Mouse (Mus musculus): Measurements from ENCODE around the gene P2rx4. TPM values are rescaled to one million over a fixed set of nuclear protein-coding genes. Genes with fewer than 3 reads are reported as not detected.

P2rx4 gene
- polyA plus RNA-seq, 1 experiment: 59.2 TPM

- TF ChIP-seq CTCF (IDR thresholded peaks at IDR 0.05; ENCODE audit: extremely low read depth, insufficient read depth, insufficient read length, insufficient replicate concordance) (no peak), POLR2A (IDR thresholded peaks at IDR 0.05; ENCODE audit: low read depth, low read length) (no peak)
- Histone ChIP-seq H3K4me3 (ENCODE audit: extremely low read depth, insufficient read depth, insufficient read length) (no peak overlapping the region), H3K36me3 (ENCODE audit: control insufficient read depth, insufficient read depth, low read length) (peaks cover 23% of the 10 kb centered on the region), H3K27ac (ENCODE audit: insufficient read depth, low read length) (no peak overlapping the region), H3K27me3 (ENCODE audit: control insufficient read depth, insufficient read depth, low read length) (no peaks in the 10 kb centered on the region), H3K4me1 (ENCODE audit: control insufficient read depth, insufficient read depth, insufficient read length) (no peaks in the 10 kb centered on the region)
- no peak for DNase-seq (ENCODE audit: low read depth in 1 of 2, low spot score in 2 of 2)
- 94% methylated on average over 13 of the region's 13 CpGs for WGBS
Measured at GRCm38 (mm10) chr5:122743880-122744422, 36.6 kb downstream of the P2rx4 start.

GRCm38 (mm10) chr5:122747950-122748349, 40.6 kb downstream of the P2rx4 start:
- Histone ChIP-seq H3K4me3 (ENCODE audit: extremely low read depth, insufficient read depth, insufficient read length) (no peak overlapping the region), H3K27ac (ENCODE audit: insufficient read depth, low read length) (no peak overlapping the region), H3K27me3 (ENCODE audit: control insufficient read depth, insufficient read depth, low read length) (no peaks in the 10 kb centered on the region), H3K4me1 (ENCODE audit: control insufficient read depth, insufficient read depth, insufficient read length) (no peaks in the 10 kb centered on the region), H3K36me3 (ENCODE audit: control insufficient read depth, insufficient read depth, low read length) (peaks cover 14% of the 10 kb centered on the region)
- no peak for DNase-seq (ENCODE audit: low read depth in 1 of 2, low spot score in 2 of 2)
- TF ChIP-seq POLR2A (IDR thresholded peaks at IDR 0.05; ENCODE audit: low read depth, low read length) (no peak), CTCF (IDR thresholded peaks at IDR 0.05; ENCODE audit: extremely low read depth, insufficient read depth, insufficient read length, insufficient replicate concordance) (no peak)
- WGBS: 90% methylated on average over 7 of the region's 7 CpGs

- H3K4me3 ChIP-seq (ENCODE audit: extremely low read depth, insufficient read depth, insufficient read length): no peak overlapping the region
- no peak for DNase-seq (ENCODE audit: low read depth in 1 of 2, low spot score in 2 of 2)
- H3K36me3 ChIP-seq (ENCODE audit: control insufficient read depth, insufficient read depth, low read length): peaks cover 3% of the 10 kb centered on the region; the same call in 1 of the 2 replicates
- 64% methylated on average over 16 of the region's 16 CpGs for WGBS
- TF ChIP-seq POLR2A (IDR thresholded peaks at IDR 0.05; ENCODE audit: low read depth, low read length): no peak
- no peak for TF ChIP-seq CTCF (IDR thresholded peaks at IDR 0.05; ENCODE audit: extremely low read depth, insufficient read depth, insufficient read length, insufficient replicate concordance)
- no peaks in the 10 kb centered on the region for H3K4me1 ChIP-seq (ENCODE audit: control insufficient read depth, insufficient read depth, insufficient read length)
- no peak overlapping the region for H3K27ac ChIP-seq (ENCODE audit: insufficient read depth, low read length)
- H3K27me3 ChIP-seq (ENCODE audit: control insufficient read depth, insufficient read depth, low read length): no peaks in the 10 kb centered on the region
Measured at GRCm38 (mm10) chr5:122754477-122754876, 47.1 kb downstream of the P2rx4 start.

GRCm38 (mm10) chr5:122755620-122756019, 48.3 kb downstream of the P2rx4 start:
- WGBS: 95% methylated on average over 4 of the region's 4 CpGs

GRCm38 (mm10) chr5:122756144-122756543, 48.8 kb downstream of the P2rx4 start:
- peaks cover 3% of the 10 kb centered on the region; the same call in 1 of the 2 replicates for H3K36me3 ChIP-seq (ENCODE audit: control insufficient read depth, insufficient read depth, low read length)
- no peak for TF ChIP-seq POLR2A (IDR thresholded peaks at IDR 0.05; ENCODE audit: low read depth, low read length)
- TF ChIP-seq CTCF (IDR thresholded peaks at IDR 0.05; ENCODE audit: extremely low read depth, insufficient read depth, insufficient read length, insufficient replicate concordance): no peak

More at GRCm38 (mm10) chr5:122755620-122756019, 48.3 kb downstream of the P2rx4 start:
- peaks cover 3% of the 10 kb centered on the region; the same call in 1 of the 2 replicates for H3K36me3 ChIP-seq (ENCODE audit: control insufficient read depth, insufficient read depth, low read length)
- TF ChIP-seq POLR2A (IDR thresholded peaks at IDR 0.05; ENCODE audit: low read depth, low read length) (no peak), CTCF (IDR thresholded peaks at IDR 0.05; ENCODE audit: extremely low read depth, insufficient read depth, insufficient read length, insufficient replicate concordance) (no peak)
- H3K27me3 ChIP-seq (ENCODE audit: control insufficient read depth, insufficient read depth, low read length): no peaks in the 10 kb centered on the region
- H3K4me1 ChIP-seq (ENCODE audit: control insufficient read depth, insufficient read depth, insufficient read length): no peaks in the 10 kb centered on the region
- no peak overlapping the region for H3K27ac ChIP-seq (ENCODE audit: insufficient read depth, low read length)
- no peak for DNase-seq (ENCODE audit: low read depth in 1 of 2, low spot score in 2 of 2)
- no peak overlapping the region for H3K4me3 ChIP-seq (ENCODE audit: extremely low read depth, insufficient read depth, insufficient read length)

GRCm38 (mm10) chr5:122756680-122757079, 49.3 kb downstream of the P2rx4 start:
- H3K36me3 ChIP-seq (ENCODE audit: control insufficient read depth, insufficient read depth, low read length): peaks cover 3% of the 10 kb centered on the region; the same call in 1 of the 2 replicates
- 94% methylated on average over 7 of the region's 7 CpGs for WGBS
- H3K27me3 ChIP-seq (ENCODE audit: control insufficient read depth, insufficient read depth, low read length): no peaks in the 10 kb centered on the region
- H3K4me1 ChIP-seq (ENCODE audit: control insufficient read depth, insufficient read depth, insufficient read length): peaks cover 7% of the 10 kb centered on the region; the same call in 1 of the 2 replicates
- H3K27ac ChIP-seq (ENCODE audit: insufficient read depth, low read length): no peak overlapping the region
- H3K4me3 ChIP-seq (ENCODE audit: extremely low read depth, insufficient read depth, insufficient read length): no peak overlapping the region
- TF ChIP-seq POLR2A (IDR thresholded peaks at IDR 0.05; ENCODE audit: low read depth, low read length) (no peak), CTCF (IDR thresholded peaks at IDR 0.05; ENCODE audit: extremely low read depth, insufficient read depth, insufficient read length, insufficient replicate concordance) (no peak)
- DNase-seq (ENCODE audit: low read depth in 1 of 2, low spot score in 2 of 2): no peak

More at GRCm38 (mm10) chr5:122756144-122756543, 48.8 kb downstream of the P2rx4 start:
- Histone ChIP-seq H3K4me1 (ENCODE audit: control insufficient read depth, insufficient read depth, insufficient read length) (peaks cover 4% of the 10 kb centered on the region; the same call in 1 of the 2 replicates), H3K4me3 (ENCODE audit: extremely low read depth, insufficient read depth, insufficient read length) (no peak overlapping the region), H3K27ac (ENCODE audit: insufficient read depth, low read length) (no peak overlapping the region), H3K27me3 (ENCODE audit: control insufficient read depth, insufficient read depth, low read length) (no peaks in the 10 kb centered on the region)
- WGBS: 96% methylated on average over 6 of the region's 6 CpGs
- no peak for DNase-seq (ENCODE audit: low read depth in 1 of 2, low spot score in 2 of 2)
